Mouse (Mus musculus) layer of hippocampus, adult 9-10 months (tissue): ENCODE measurements around the gene Rhox7b.
"Not testable (repeated sequence)": the region's sequence is repeated elsewhere in the genome, so short reads cannot be mapped to it uniquely, and the experiment has no call there.

Experiments used
- DNase-seq: peaks from one replicate; pipeline ENCODE4 v3.0.0; 2022; ENCODE audit warnings: low spot score

Rhox7b gene

GRCm38 (mm10) chrX:37897132-37897531, at the start of gene Rhox7b:
Gene Rhox7b, minus strand, starts transcription at chrX:37897232.
- not testable (repeated sequence) for DNase-seq

- no peak for DNase-seq
These were observed 19.3 kb upstream of the Rhox7b start for GRCm38 (mm10) chrX:37916311-37916710.

GRCm38 (mm10) chrX:37908581-37908980, 11.5 kb upstream of the Rhox7b start:
- DNase-seq, result no peak

- no peak for DNase-seq
These were observed 6.7 kb upstream of the Rhox7b start for GRCm38 (mm10) chrX:37903727-37904126.

- not testable (repeated sequence) for DNase-seq
These were observed 4.6 kb upstream of the Rhox7b start, which contains the start of gene Rhox9 for GRCm38 (mm10) chrX:37901670-37902069. Gene Rhox9, minus strand, starts transcription at chrX:37901770.

GRCm38 (mm10) chrX:37878844-37879243, 18.2 kb downstream of the Rhox7b start, which contains the start of gene Rhox8:
Gene Rhox8, minus strand, starts transcription at chrX:37878944.
- no peak for DNase-seq

- no peak for DNase-seq
These were observed 25.4 kb downstream of the Rhox7b start for GRCm38 (mm10) chrX:37871641-37872040.
